Mouse (Mus musculus) CD4-positive naive resting alpha-beta T cell, adult 57 days (primary cell): ENCODE data around the gene Inpp5k. TPM values are rescaled to one million over a fixed set of nuclear protein-coding genes. Genes with fewer than 3 reads are reported as not detected.

Experiments used
- total RNA-seq: library from RNA; stranded (reverse); gene quantifications from one replicate; pipeline ENCODE4 v1.2.4, GENCODE M21; 2023

The Inpp5k gene
- total RNA-seq: 105 TPM

GRCm38 (mm10) chr11:75630645-75631229 is at the start of gene Inpp5k:
Inpp5k (plus strand) TSS chr11:75630988.

GRCm38 (mm10) chr11:75587493-75588284 is 43.1 kb upstream of the Inpp5k start, which contains the start of gene Pitpna:
Pitpna (plus strand) TSS chr11:75588097.

DNA sequence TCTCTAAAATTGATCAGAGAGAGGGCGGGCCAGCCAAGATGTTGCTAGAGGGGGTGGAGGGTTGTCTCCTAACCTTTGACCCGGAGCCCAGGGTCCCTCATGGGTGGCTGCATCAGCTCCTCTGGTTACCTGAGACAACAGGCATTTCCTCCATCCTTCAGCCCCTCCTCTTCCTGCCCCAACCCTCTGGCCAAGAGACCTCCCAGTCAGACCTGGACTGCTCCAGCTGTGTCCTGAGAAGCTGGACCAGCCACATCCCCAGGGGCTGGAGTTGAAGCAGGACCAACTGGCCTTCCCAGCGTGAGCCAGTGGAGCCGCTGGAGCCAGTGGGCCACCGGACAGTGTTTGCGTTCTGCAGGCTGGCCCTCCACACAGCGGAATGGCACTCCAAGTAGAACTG is 19.5 kb downstream of the Inpp5k start, which contains the start of gene Myo1c:
Gene Myo1c (plus strand): TSS at position 194 of the 400 bp plus-strand sequence.

GRCm38 (mm10) chr11:75678747-75679438 is 48.1 kb downstream of the Inpp5k start, which contains the start of gene Crk:
Crk (plus strand) TSS chr11:75679259.

Other genes with a start within 250 kb of the Inpp5k start
- gene Serpinf1, start 208.3 kb upstream of the Inpp5k start, total RNA-seq: not detected
- gene Serpinf2, start 191.4 kb upstream of the Inpp5k start, total RNA-seq: not detected
- 24.4 TPM for gene Wdr81, start 176.3 kb upstream of the Inpp5k start, total RNA-seq
- 1.8 TPM for gene Tlcd2, start 169.3 kb upstream of the Inpp5k start, total RNA-seq
- 201 TPM for gene Prpf8, start 144.2 kb upstream of the Inpp5k start, total RNA-seq
- gene Rilp, start 120.9 kb upstream of the Inpp5k start, total RNA-seq: not detected
- gene Scarf1, start 117.4 kb upstream of the Inpp5k start, total RNA-seq: 0.21 TPM
- gene Slc43a2, start 99.3 kb upstream of the Inpp5k start, total RNA-seq: 61.9 TPM
- 205 TPM for gene Pitpna, start 42.9 kb upstream of the Inpp5k start, total RNA-seq
- 16.5 TPM for gene Myo1c, start 19.5 kb downstream of the Inpp5k start, total RNA-seq
- gene Crk, start 48.3 kb downstream of the Inpp5k start, total RNA-seq: 53.1 TPM
- gene Ywhae, start 101.9 kb downstream of the Inpp5k start, total RNA-seq: 167 TPM
- not detected for gene Doc2b, start 165.1 kb downstream of the Inpp5k start, total RNA-seq